Mouse (Mus musculus): ENCODE data around the gene Rrp36. TPM values are rescaled to one million over a fixed set of nuclear protein-coding genes. Genes with fewer than 3 reads are reported as not detected.
A peak's percentile ranks its signal among the peaks of the same experiment; 100 is the strongest.

The Rrp36 gene
- polyA plus RNA-seq, 1 experiment from 2014 or later, result 54.0 TPM

DNA sequence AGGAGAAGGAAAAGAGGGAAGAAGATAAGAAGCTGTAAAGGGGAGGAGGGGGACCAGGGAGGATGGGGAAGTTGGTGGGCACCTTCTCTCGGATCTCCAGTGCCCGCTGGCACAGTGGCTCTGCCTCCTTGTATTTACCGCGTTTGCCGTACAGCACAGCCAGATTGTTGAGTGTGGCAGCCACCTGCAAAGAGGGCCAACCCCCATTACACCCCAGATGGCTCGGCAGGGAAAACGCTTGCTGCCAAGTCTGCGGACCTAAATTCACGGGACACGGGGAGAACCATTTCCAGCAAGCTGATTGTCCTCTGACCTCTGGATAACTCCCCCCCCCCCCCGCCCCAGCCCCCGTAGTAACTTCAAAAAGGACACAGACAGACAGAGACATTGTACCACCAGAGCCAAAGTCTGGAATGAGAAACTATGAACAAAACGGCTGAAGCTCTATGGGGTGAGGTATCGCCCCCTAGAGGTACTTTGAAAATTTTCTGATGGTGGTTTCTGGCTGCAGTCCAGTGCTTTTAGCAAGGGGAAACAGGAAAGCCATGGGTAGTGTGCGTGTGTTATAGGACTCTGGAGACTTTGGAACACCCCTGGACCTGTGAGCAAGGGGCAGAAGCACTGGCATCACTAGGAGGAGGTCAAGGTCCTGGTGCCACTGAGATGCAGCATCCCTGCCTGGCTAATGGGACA is 37.2 kb downstream of the Rrp36 start:
- Histone ChIP-seq H3K4me1 (ENCODE audit: control insufficient read depth, insufficient read depth, low read length) (no peaks in the 10 kb centered on the region), H3K4me2 (ENCODE audit: low read depth, low read length) (peak overlapping the region; percentile 10), H3K27ac (replicated peaks; ENCODE audit: low read depth, low read length) (no peak overlapping the region), H3K4me3 (ENCODE audit: low read depth, low read length) (no peak overlapping the region), H3K36me3 (replicated peaks; ENCODE audit: control insufficient read depth, insufficient read depth, low read depth, low read length) (no peaks in the 10 kb centered on the region), H3K27me3 (ENCODE audit: control insufficient read depth, insufficient read depth, low read length) (no peaks in the 10 kb centered on the region), H3K9me3 (replicated peaks; ENCODE audit: control insufficient read depth, low read length) (no peaks in the 10 kb centered on the region), H3K9ac (replicated peaks; ENCODE audit: low read length) (peak overlapping the region; percentile 22)
- ATAC-seq (replicated peaks; ENCODE audit: insufficient number of reproducible peaks, low FRiP score, low TSS enrichment, low read depth) (no peak), DNase-seq (ENCODE audit: low spot score) (peak; percentile 82)
- 23% methylated on average over 15 of the region's 15 CpGs for WGBS

DNA sequence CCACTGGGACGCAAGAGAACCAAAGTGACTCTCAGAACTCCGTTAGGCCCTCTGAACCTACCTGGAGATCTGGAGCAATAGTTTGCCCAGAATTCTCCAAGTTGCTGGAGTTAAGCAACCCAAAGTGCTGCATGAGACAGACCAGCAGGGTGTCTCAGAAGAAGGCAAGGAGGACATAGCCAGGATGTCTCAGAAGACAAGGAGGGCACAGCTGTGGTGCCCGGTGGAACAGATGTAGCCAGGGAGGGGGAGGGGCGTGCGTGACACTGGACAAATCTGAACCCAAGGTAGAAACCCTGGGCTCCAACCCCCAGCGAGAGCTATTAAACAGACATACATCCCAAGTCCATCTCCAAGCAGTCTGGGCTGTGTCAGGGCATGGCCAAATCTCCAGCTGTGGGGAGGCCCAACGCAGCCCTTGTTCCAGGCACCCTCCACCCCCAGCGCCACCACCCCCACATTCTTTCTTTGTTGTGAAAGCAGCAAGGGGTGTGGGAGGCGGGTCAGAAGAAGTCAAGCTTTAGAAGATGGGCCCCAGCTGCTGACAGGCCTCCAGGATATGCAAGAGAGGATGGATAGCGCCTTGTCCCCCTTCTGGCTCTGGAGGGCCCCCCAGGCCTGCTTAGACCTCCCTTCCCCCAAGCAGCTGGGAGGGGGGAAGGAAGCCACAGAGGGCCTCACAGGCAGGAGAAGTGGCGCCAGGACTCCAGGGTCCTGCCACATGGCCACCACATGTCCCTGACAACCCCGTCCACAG is 44.3 kb downstream of the Rrp36 start:
- H3K27me3 ChIP-seq (ENCODE audit: control insufficient read depth, insufficient read depth, low read length), result no peaks in the 10 kb centered on the region
- DNase-seq (ENCODE audit: low spot score), result peak; percentile 58
- H3K9ac ChIP-seq (replicated peaks; ENCODE audit: low read length), result peak overlapping the region; percentile 97
- H3K4me2 ChIP-seq (ENCODE audit: low read depth, low read length), result peak overlapping the region; percentile 76
- peaks cover 5% of the 10 kb centered on the region; the same call in 1 of the 2 replicates for H3K4me1 ChIP-seq (ENCODE audit: control insufficient read depth, insufficient read depth, low read length)
- no peaks in the 10 kb centered on the region for H3K9me3 ChIP-seq (replicated peaks; ENCODE audit: control insufficient read depth, low read length)
- H3K36me3 ChIP-seq (replicated peaks; ENCODE audit: control insufficient read depth, insufficient read depth, low read depth, low read length), result no peaks in the 10 kb centered on the region; the same call in 1 of the 2 replicates
- H3K4me3 ChIP-seq (ENCODE audit: low read depth, low read length), result peak overlapping the region; percentile 97
- H3K27ac ChIP-seq (replicated peaks; ENCODE audit: low read depth, low read length), result peak overlapping the region; percentile 94
- peak; percentile 74 for ATAC-seq (replicated peaks; ENCODE audit: insufficient number of reproducible peaks, low FRiP score, low TSS enrichment, low read depth)
- WGBS, result 3% methylated on average over 12 of the region's 12 CpGs

DNA sequence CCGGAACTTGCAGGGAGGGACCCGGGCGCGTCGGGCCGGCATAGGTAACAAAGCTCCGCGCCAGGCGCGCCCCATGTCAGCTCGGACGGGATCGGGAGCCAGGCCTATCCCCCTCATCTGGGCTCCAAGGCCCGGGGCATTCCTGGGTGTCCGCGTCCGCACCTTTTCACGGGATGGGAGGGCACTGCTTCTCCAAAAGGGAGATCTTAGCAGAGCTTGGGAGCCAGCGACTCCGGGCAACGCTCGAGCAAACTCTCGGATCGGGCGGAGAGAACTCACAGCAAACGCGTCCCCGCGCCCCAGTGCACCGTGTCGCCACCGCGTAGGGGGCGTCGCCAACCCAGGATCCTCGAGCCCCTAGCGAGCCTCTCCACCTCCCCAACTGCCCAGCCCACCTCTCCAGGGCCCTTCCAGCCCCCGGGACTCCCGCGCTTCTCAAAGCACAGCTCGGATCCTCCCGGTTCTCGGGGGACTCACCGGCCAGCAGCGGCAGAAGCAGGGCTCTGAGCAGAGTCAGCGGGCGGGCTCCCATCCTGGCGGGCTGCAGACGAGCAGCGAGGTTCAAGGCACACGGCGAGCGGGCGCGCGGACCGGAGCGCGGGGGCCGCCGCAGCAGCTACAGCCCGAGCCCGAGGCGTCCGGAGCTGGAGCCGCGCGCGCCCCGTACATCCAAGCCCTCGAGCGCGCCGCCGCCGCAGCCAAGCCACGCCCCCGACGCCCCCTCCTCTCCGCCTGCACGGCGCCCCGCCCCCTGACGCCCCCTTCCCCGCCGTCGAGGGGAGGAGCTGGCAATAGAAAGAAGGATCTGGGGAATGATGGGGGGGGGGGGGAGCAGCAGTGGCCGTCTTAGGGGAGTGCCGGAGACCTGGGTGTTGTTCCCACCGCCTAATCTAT is 45.1 kb downstream of the Rrp36 start, which contains the start of gene Ptk7:
Gene Ptk7 (minus strand): TSS at position 714 of the 894 bp plus-strand sequence.
- DNase-seq (ENCODE audit: low spot score), result peak; percentile 93
- peak within 1 kb of the TSS; percentile 94 for H3K27ac ChIP-seq (replicated peaks; ENCODE audit: low read depth, low read length)
- H3K4me1 ChIP-seq (ENCODE audit: control insufficient read depth, insufficient read depth, low read length), result peaks cover 8% of the 10 kb centered on the region; the same call in 1 of the 2 replicates
- H3K27me3 ChIP-seq (ENCODE audit: control insufficient read depth, insufficient read depth, low read length), result no peaks in the 10 kb centered on the region
- peak within 1 kb of the TSS; percentile 97 for H3K4me3 ChIP-seq (ENCODE audit: low read depth, low read length)
- no peaks in the 10 kb centered on the region for H3K9me3 ChIP-seq (replicated peaks; ENCODE audit: control insufficient read depth, low read length)
- peak; percentile 64 for ATAC-seq (replicated peaks; ENCODE audit: insufficient number of reproducible peaks, low FRiP score, low TSS enrichment, low read depth)
- H3K9ac ChIP-seq (replicated peaks; ENCODE audit: low read length), result peak within 1 kb of the TSS; percentile 97
- H3K4me2 ChIP-seq (ENCODE audit: low read depth, low read length), result peak within 1 kb of the TSS; percentile 76
- WGBS, result under 1% methylated on average over 88 of the region's 90 CpGs
- no peaks in the 10 kb centered on the region; the same call in 1 of the 2 replicates for H3K36me3 ChIP-seq (replicated peaks; ENCODE audit: control insufficient read depth, insufficient read depth, low read depth, low read length)

DNA sequence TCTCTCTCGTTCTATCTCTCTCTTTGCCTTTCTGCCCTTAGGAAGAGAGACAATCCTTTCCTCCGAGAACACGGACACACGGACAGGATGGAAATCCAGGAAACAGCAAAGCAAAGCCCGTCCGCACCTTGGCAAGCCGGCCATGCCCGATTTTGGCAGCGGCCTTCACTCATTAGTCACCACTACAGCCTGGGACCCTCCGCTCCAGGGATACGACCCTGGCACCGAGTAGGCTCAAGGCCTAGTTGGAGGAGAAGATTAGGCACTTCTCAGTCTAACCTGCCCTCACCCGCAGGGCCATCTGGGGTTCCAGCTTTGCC is 45.7 kb downstream of the Rrp36 start:
- no peaks in the 10 kb centered on the region; the same call in 1 of the 2 replicates for H3K36me3 ChIP-seq (replicated peaks; ENCODE audit: control insufficient read depth, insufficient read depth, low read depth, low read length)
- no peaks in the 10 kb centered on the region for H3K9me3 ChIP-seq (replicated peaks; ENCODE audit: control insufficient read depth, low read length)
- H3K4me1 ChIP-seq (ENCODE audit: control insufficient read depth, insufficient read depth, low read length), result peaks cover 10% of the 10 kb centered on the region; the same call in 1 of the 2 replicates
- H3K4me3 ChIP-seq (ENCODE audit: low read depth, low read length), result peak overlapping the region; percentile 97
- ATAC-seq (replicated peaks; ENCODE audit: insufficient number of reproducible peaks, low FRiP score, low TSS enrichment, low read depth) (no peak), DNase-seq (ENCODE audit: low spot score) (no peak)
- peak overlapping the region; percentile 76 for H3K4me2 ChIP-seq (ENCODE audit: low read depth, low read length)
- H3K9ac ChIP-seq (replicated peaks; ENCODE audit: low read length), result peak overlapping the region; percentile 97
- H3K27ac ChIP-seq (replicated peaks; ENCODE audit: low read depth, low read length), result no peak overlapping the region; the same call in 1 of the 2 replicates
- no peaks in the 10 kb centered on the region for H3K27me3 ChIP-seq (ENCODE audit: control insufficient read depth, insufficient read depth, low read length)
- WGBS, result 0% methylated on average over 13 of the region's 13 CpGs

DNA sequence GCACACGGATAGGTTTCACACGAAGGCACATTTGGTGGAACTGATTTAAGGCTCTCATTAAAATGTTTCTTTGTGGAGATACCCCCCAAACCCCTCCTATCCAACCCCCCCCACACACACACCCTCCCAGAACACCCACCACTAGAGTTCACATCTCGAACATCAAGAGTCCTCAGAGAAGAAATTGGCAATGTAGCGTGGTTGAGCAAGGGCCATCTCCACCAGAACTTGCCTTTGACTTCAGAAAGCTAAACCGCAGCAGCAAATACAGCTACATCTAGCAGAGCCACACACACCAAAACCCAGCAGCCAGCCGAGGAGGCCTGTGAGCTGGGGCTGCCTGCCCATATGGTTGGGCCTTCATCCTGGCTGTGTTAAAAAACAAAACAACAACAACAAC is 46.7 kb downstream of the Rrp36 start:
- peaks cover 10% of the 10 kb centered on the region; the same call in 1 of the 2 replicates for H3K4me1 ChIP-seq (ENCODE audit: control insufficient read depth, insufficient read depth, low read length)
- no peak for ATAC-seq (replicated peaks; ENCODE audit: insufficient number of reproducible peaks, low FRiP score, low TSS enrichment, low read depth)
- H3K36me3 ChIP-seq (replicated peaks; ENCODE audit: control insufficient read depth, insufficient read depth, low read depth, low read length), result no peaks in the 10 kb centered on the region; the same call in 1 of the 2 replicates
- peak overlapping the region; percentile 97 for H3K9ac ChIP-seq (replicated peaks; ENCODE audit: low read length)
- peak overlapping the region; percentile 97 for H3K4me3 ChIP-seq (ENCODE audit: low read depth, low read length)
- no peak overlapping the region for H3K27ac ChIP-seq (replicated peaks; ENCODE audit: low read depth, low read length)
- no peak for DNase-seq (ENCODE audit: low spot score)
- H3K27me3 ChIP-seq (ENCODE audit: control insufficient read depth, insufficient read depth, low read length), result no peaks in the 10 kb centered on the region
- 68% methylated on average over 6 of the region's 6 CpGs for WGBS
- H3K9me3 ChIP-seq (replicated peaks; ENCODE audit: control insufficient read depth, low read length), result no peaks in the 10 kb centered on the region
- H3K4me2 ChIP-seq (ENCODE audit: low read depth, low read length), result peak overlapping the region; percentile 76

DNA sequence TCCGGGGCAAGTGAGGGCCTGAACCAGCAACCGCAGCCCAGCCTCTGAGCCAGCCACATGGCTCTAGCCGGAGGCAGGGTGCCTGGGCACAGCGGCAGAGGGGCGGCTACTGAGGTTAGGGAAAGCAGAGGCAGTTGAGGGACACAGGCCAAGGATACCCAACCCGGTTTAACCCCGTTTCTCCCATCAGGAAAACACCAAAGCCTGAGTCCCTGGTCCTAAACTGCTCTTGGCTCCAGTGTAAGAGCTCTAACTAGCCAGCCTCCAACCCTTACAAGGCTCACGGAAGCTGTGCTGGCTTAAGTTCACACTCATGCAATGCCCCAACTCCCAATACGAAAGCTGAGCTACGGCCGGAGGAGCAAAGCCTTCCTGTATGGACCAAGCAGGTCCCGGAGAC is 49.6 kb downstream of the Rrp36 start:
- Histone ChIP-seq H3K9ac (replicated peaks; ENCODE audit: low read length) (peak overlapping the region; percentile 10; the same call in 1 of the 2 replicates), H3K9me3 (replicated peaks; ENCODE audit: control insufficient read depth, low read length) (no peaks in the 10 kb centered on the region), H3K4me1 (ENCODE audit: control insufficient read depth, insufficient read depth, low read length) (peaks cover 16% of the 10 kb centered on the region)

DNA sequence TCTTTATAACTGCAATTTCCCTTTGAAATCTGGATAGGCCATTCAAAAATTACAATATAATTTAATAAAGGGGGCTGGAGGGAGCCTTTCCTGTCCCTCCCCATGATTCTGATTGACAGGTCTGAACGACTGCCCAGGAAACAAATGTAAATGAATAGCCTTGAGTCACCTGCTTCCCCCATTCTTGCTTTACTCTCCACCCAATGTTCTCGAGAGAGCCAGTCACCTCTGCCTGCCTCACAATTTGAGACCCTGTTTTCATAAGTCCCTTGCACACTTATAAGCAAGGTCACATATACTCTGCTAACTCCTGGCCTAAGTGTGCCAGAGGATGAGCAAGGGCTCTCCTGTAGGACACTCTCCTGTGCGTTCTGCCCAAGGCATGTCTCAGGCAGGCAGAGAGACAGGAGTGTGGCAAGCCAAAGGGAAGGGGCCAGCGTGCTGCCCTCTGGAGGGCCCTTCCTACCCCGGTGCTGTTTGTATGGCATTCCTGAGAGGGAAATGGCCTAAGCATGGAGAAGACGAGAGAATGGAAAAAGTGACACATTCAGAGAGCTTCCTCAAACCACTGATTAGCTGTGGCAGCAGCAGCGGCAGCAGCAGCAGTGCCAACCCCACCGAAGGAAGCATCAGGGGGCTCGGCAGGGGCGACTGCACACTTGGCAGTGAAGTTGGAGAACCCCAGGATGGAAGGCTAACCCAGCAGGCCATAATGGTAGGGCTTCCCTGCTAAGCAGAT is 50.2 kb downstream of the Rrp36 start:
- 27% methylated on average over 10 of the region's 10 CpGs for WGBS
- Histone ChIP-seq H3K4me2 (ENCODE audit: low read depth, low read length) (no peak overlapping the region), H3K9me3 (replicated peaks; ENCODE audit: control insufficient read depth, low read length) (no peaks in the 10 kb centered on the region), H3K4me1 (ENCODE audit: control insufficient read depth, insufficient read depth, low read length) (peaks cover 19% of the 10 kb centered on the region), H3K9ac (replicated peaks; ENCODE audit: low read length) (peak overlapping the region; percentile 14; the same call in 1 of the 2 replicates), H3K27me3 (ENCODE audit: control insufficient read depth, insufficient read depth, low read length) (no peaks in the 10 kb centered on the region), H3K27ac (replicated peaks; ENCODE audit: low read depth, low read length) (no peak overlapping the region), H3K36me3 (replicated peaks; ENCODE audit: control insufficient read depth, insufficient read depth, low read depth, low read length) (no peaks in the 10 kb centered on the region), H3K4me3 (ENCODE audit: low read depth, low read length) (no peak overlapping the region)
- DNase-seq (ENCODE audit: low spot score) (no peak), ATAC-seq (replicated peaks; ENCODE audit: insufficient number of reproducible peaks, low FRiP score, low TSS enrichment, low read depth) (no peak)

More for the DNA sequence above, 49.6 kb downstream of the Rrp36 start:
- Histone ChIP-seq H3K4me2 (ENCODE audit: low read depth, low read length) (no peak overlapping the region), H3K4me3 (ENCODE audit: low read depth, low read length) (no peak overlapping the region), H3K27me3 (ENCODE audit: control insufficient read depth, insufficient read depth, low read length) (no peaks in the 10 kb centered on the region), H3K36me3 (replicated peaks; ENCODE audit: control insufficient read depth, insufficient read depth, low read depth, low read length) (no peaks in the 10 kb centered on the region), H3K27ac (replicated peaks; ENCODE audit: low read depth, low read length) (no peak overlapping the region)
- ATAC-seq (replicated peaks; ENCODE audit: insufficient number of reproducible peaks, low FRiP score, low TSS enrichment, low read depth) (no peak), DNase-seq (ENCODE audit: low spot score) (no peak)
- WGBS, result 61% methylated on average over 12 of the region's 12 CpGs

All from embryonic facial prominence, embryonic 11.5 days (tissue).